In the genomic region with DNA sequence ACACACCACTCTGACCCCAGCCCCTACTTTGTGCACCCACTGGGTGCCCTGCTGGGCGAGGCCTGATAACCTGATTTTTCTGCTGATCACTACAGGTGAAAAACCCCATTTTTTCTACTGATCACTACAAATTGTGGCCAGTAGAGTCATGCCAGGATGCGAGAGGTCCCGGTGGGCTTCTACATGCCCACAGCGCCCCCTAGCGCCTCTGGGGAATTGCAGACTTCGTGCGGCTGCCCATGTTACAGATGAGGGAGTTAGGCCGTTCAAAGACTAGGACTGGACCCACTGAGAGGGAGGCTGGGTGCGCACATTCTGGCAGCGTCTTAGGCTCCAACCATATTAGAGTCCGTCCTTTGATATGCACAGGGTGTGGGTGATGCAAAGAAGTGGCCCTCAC, we compare ENCODE assay signal across 8 mouse cellular contexts. TPM values are rescaled to one million over a fixed set of nuclear protein-coding genes. Genes with fewer than 3 reads are reported as not detected.
DNase-seq lines count a peak whose midpoint lies in the region; ATAC-seq and TF ChIP-seq lines count a peak whose summit lies in the region.

No protein-coding gene starts in this region.

- H3K27me3 ChIP-seq in embryonic facial prominence, embryonic 12.5 days: peaks cover 24% of the 10 kb centered on the region
- H3K27me3 ChIP-seq in hindbrain, postnatal 0 days (ENCODE audit: insufficient read depth, low read length): no peaks in the 10 kb centered on the region
- H3K27me3 ChIP-seq in stomach, embryonic 14.5 days (ENCODE audit: control insufficient read depth, insufficient read depth, low read length): no peaks in the 10 kb centered on the region

- TF ChIP-seq CTCF in lung, adult 2 months (IDR thresholded peaks at IDR 0.05; ENCODE audit: insufficient read depth, low read length): peak; percentile 13; the same call in 1 of the 2 replicates
- peak; percentile 55; the same call in 1 of the 2 replicates for TF ChIP-seq CTCF in bone marrow, adult 2 months (IDR thresholded peaks at IDR 0.05; ENCODE audit: control insufficient read depth, insufficient read depth, low read length)
- peak; percentile 73 for TF ChIP-seq CTCF in hindbrain, postnatal 0 days (IDR thresholded peaks at IDR 0.05; ENCODE audit: low read depth)

- DNase-seq in lung, adult 2 months: peak; percentile 24
- DNase-seq in lung, adult 18-20 months: no peak
- DNase-seq in hindbrain, postnatal 0 days (ENCODE audit: low spot score): peak; percentile 76
- peak; percentile 62 to 69 for DNase-seq in lung, postnatal 4 days

- H3K4me1 ChIP-seq in lung, adult 2 months (ENCODE audit: control insufficient read depth, insufficient read depth, low read length): no peaks in the 10 kb centered on the region
- no peaks in the 10 kb centered on the region; the same call in 1 of the 2 replicates for H3K4me1 ChIP-seq in bone marrow, adult 2 months (ENCODE audit: control insufficient read depth, insufficient read depth, low read length)
- peaks cover 10% of the 10 kb centered on the region; the same call in 1 of the 2 replicates for H3K4me1 ChIP-seq in embryonic facial prominence, embryonic 12.5 days
- H3K4me1 ChIP-seq in hindbrain, postnatal 0 days (ENCODE audit: insufficient read depth, low read length): peaks cover 11% of the 10 kb centered on the region; the same call in 1 of the 2 replicates
- H3K4me1 ChIP-seq in stomach, embryonic 14.5 days (ENCODE audit: control insufficient read depth, insufficient read depth, low read length): no peaks in the 10 kb centered on the region

- no peak for TF ChIP-seq POLR2A in lung, adult 2 months (IDR thresholded peaks at IDR 0.05; ENCODE audit: borderline replicate concordance, extremely low read depth, low read depth, low read length)
- no peak for TF ChIP-seq POLR2A in bone marrow, adult 2 months (IDR thresholded peaks at IDR 0.05; ENCODE audit: borderline replicate concordance, control insufficient read depth, low read depth, low read length)

- WGBS in lung, adult 2 months: 32% methylated on average over 11 of the region's 11 CpGs
- WGBS in bone marrow, adult 2 months: 29% methylated on average over 11 of the region's 11 CpGs
- 15% methylated on average over 11 of the region's 11 CpGs for WGBS in embryonic facial prominence, embryonic 12.5 days
- WGBS in hindbrain, postnatal 0 days: 30% methylated on average over 11 of the region's 11 CpGs
- 29% methylated on average over 11 of the region's 11 CpGs for WGBS in stomach, embryonic 14.5 days

- H3K27ac ChIP-seq in bone marrow, adult 2 months (ENCODE audit: control insufficient read depth, insufficient read depth, low read depth, low read length, poor library complexity): no peak overlapping the region
- H3K27ac ChIP-seq in embryonic facial prominence, embryonic 12.5 days: no peak overlapping the region
- no peak overlapping the region for H3K27ac ChIP-seq in hindbrain, postnatal 0 days
- no peak overlapping the region for H3K27ac ChIP-seq in stomach, embryonic 14.5 days (ENCODE audit: low read length)

- H3K9ac ChIP-seq in embryonic facial prominence, embryonic 12.5 days: no peak overlapping the region
- no peak overlapping the region for H3K9ac ChIP-seq in hindbrain, postnatal 0 days (replicated peaks; ENCODE audit: low read length)
- H3K9ac ChIP-seq in stomach, embryonic 14.5 days (replicated peaks; ENCODE audit: low read depth, low read length): no peak overlapping the region

- peak overlapping the region; percentile 33 for H3K4me2 ChIP-seq in embryonic facial prominence, embryonic 12.5 days (replicated peaks)
- peak overlapping the region; percentile 38 for H3K4me2 ChIP-seq in hindbrain, postnatal 0 days (ENCODE audit: low read depth, low read length)
- peak overlapping the region; percentile 14 for H3K4me2 ChIP-seq in stomach, embryonic 14.5 days (replicated peaks; ENCODE audit: low read depth, low read length)

- no peak overlapping the region for H3K4me3 ChIP-seq in lung, adult 2 months (replicated peaks; ENCODE audit: extremely low read depth, low read depth, low read length)
- no peak overlapping the region for H3K4me3 ChIP-seq in bone marrow, adult 2 months (replicated peaks; ENCODE audit: control insufficient read depth, low read depth, low read length)
- 0 out of 2 replicates have a peak overlapping the region, but pooled peaks have one; percentile 9 for H3K4me3 ChIP-seq in embryonic facial prominence, embryonic 12.5 days
- H3K4me3 ChIP-seq in hindbrain, postnatal 0 days (ENCODE audit: low read length): 0 out of 2 replicates have a peak overlapping the region, but pooled peaks have one; percentile 9
- no peak overlapping the region; the same call in 1 of the 2 replicates for H3K4me3 ChIP-seq in stomach, embryonic 14.5 days (ENCODE audit: low read depth, low read length)

- ATAC-seq in embryonic facial prominence, embryonic 12.5 days (ENCODE audit: insufficient number of reproducible peaks, insufficient read depth, low FRiP score, low TSS enrichment): no peak
- no peak; the same call in 1 of the 2 replicates for ATAC-seq in hindbrain, postnatal 0 days
- ATAC-seq in stomach, embryonic 14.5 days (ENCODE audit: insufficient number of reproducible peaks, insufficient read depth, low FRiP score, low read depth): no peak
- no peak for ATAC-seq in activated CD4-positive, CD25-positive, alpha-beta regulatory T cell, adult 4 months

- no peaks in the 10 kb centered on the region for H3K36me3 ChIP-seq in embryonic facial prominence, embryonic 12.5 days
- H3K36me3 ChIP-seq in hindbrain, postnatal 0 days (ENCODE audit: insufficient read depth, low read length): no peaks in the 10 kb centered on the region
- H3K36me3 ChIP-seq in stomach, embryonic 14.5 days (ENCODE audit: control insufficient read depth, insufficient read depth, low read length): no peaks in the 10 kb centered on the region

- no peaks in the 10 kb centered on the region for H3K9me3 ChIP-seq in embryonic facial prominence, embryonic 12.5 days
- no peaks in the 10 kb centered on the region for H3K9me3 ChIP-seq in hindbrain, postnatal 0 days (ENCODE audit: low read length)
- H3K9me3 ChIP-seq in stomach, embryonic 14.5 days (ENCODE audit: control insufficient read depth, low read depth, low read length): no peaks in the 10 kb centered on the region

RNA-seq across cellular contexts. Expression of a gene that starts 21.9 kb away (rescaled TPM):
- polyA plus RNA-seq in lung, adult 2 months (2012; rRNA removed): not detected in 2 replicates
- 1.7 TPM in 1 of 2 replicates, not detected in the other for polyA plus RNA-seq in bone marrow, adult 2 months (2011; ENCODE audit: insufficient read depth, insufficient read length, low replicate concordance, missing spikeins)
- polyA plus RNA-seq in embryonic facial prominence, embryonic 12.5 days (2016; fragmentation: Nextera tagmentation; extraction: Ambion mirVana): not detected in 2 replicates
- total RNA-seq in hindbrain, postnatal 0 days (2014; rRNA removed): not detected in 2 replicates
- not detected in 2 replicates for polyA plus RNA-seq in hindbrain, postnatal 0 days (2015; fragmentation: Nextera tagmentation; extraction: Ambion mirVana)
- polyA plus RNA-seq in stomach, embryonic 14.5 days (2014; fragmentation: Nextera tagmentation; extraction: Ambion mirVana): not detected in 2 replicates
- polyA plus RNA-seq in activated CD4-positive, CD25-positive, alpha-beta regulatory T cell, adult 4 months (2017; shearing (Covaris generic)): 1 to 10 TPM in 1 of 2 experiments, not detected in 1; 2.0 TPM

Comparison
In these comparisons a context has a peak if more than half of its experiments do, and no peak if none do; other contexts are left out.
1. DNase-seq: peak in lung, adult 2 months (single experiment), hindbrain, postnatal 0 days (single experiment) and lung, postnatal 4 days (2 of 2); none in lung, adult 18-20 months (0 of 2).
2. H3K4me3 ChIP-seq: peak in embryonic facial prominence, embryonic 12.5 days (single experiment) and hindbrain, postnatal 0 days (single experiment); none in lung, adult 2 months (single experiment), bone marrow, adult 2 months (single experiment) and stomach, embryonic 14.5 days (single experiment).
3. CTCF ChIP-seq: peak in every context shown above with its lines; median percentile 73 in hindbrain, postnatal 0 days; 55 in bone marrow, adult 2 months; 13 in lung, adult 2 months.
4. Peak in every context shown above with its lines, with median percentiles within 50 percentile points of each other: H3K4me2 ChIP-seq.